Mouse (Mus musculus) erythroblast, embryonic 14.5 days (primary cell): ENCODE measurements around the gene Rnf215.

Experiments
- GATA1 ChIP-seq: IDR thresholded peaks from 2 replicates; pipeline ENCODE4 v1.6.1; 2012; ENCODE audit warnings: low read length, inconsistent platforms, mixed read lengths
- TAL1 ChIP-seq: IDR thresholded peaks from 3 replicates; pipeline ENCODE4 v1.6.1; 2012; ENCODE audit warnings: low read length, inconsistent platforms, mixed read lengths

GRCm38 (mm10) chr11:4093459-4094377 lies 41.3 kb upstream of the Rnf215 start:
- TF ChIP-seq TAL1, result no peak
- TF ChIP-seq GATA1, result no peak
